Mouse (Mus musculus) MEL (cell line): Measurements from ENCODE around the gene Fars2. TPM values are rescaled to one million over a fixed set of nuclear protein-coding genes. Genes with fewer than 3 reads are reported as not detected.

ENCODE experiments used
- DNase-seq: peaks from one replicate; pipeline ENCODE4 v3.0.0; 2011; ENCODE audit warnings: low read depth, low spot score
- H3K27ac ChIP-seq: 2 replicates; pipeline ENCODE4 v1.5.1; 2012; ENCODE audit warnings: low read depth, mild to moderate bottlenecking, control low read depth, low read length, moderate library complexity; ENCODE audit not compliant: control insufficient read depth
- H3K27me3 ChIP-seq, 2 experiments: fragments of 150-350 bp in 1 of 2; sonication (generic) in 1 of 2; 2 replicates each; pipeline ENCODE4 v1.6.1; 2012; ENCODE audit warnings: low read length in 2 of 2, mild to moderate bottlenecking in 2 of 2, improper control_type of control experiment in 1 of 2, moderate library complexity in 1 of 2; ENCODE audit not compliant: insufficient read depth in 2 of 2, control insufficient read depth in 1 of 2
- H3K36me3 ChIP-seq, 2 experiments: 2 replicates each; pipeline ENCODE4 v1.6.1; 2012 to 2014; ENCODE audit warnings: low read length in 2 of 2, improper control_type of control experiment in 1 of 2, inconsistent platforms in 1 of 2, mild to moderate bottlenecking in 1 of 2; ENCODE audit not compliant: insufficient read depth in 2 of 2, control insufficient read depth in 1 of 2
- H3K4me1 ChIP-seq, 2 experiments: fragments of 150-350 bp in 1 of 2; sonication (generic) in 1 of 2; 2 replicates each; pipeline ENCODE4 v1.6.1; 2012; ENCODE audit warnings: low read length in 2 of 2, improper control_type of control experiment in 1 of 2, mild to moderate bottlenecking in 1 of 2; ENCODE audit not compliant: insufficient read depth in 2 of 2, control insufficient read depth in 1 of 2
- H3K4me3 ChIP-seq, 2 experiments: fragments of 150-350 bp in 1 of 2; sonication (generic) in 1 of 2; 2 replicates each; pipeline ENCODE4 v1.5.1; 2012; ENCODE audit warnings: low read depth in 2 of 2, low read length in 2 of 2, mild to moderate bottlenecking in 2 of 2, moderate library complexity in 2 of 2, control low read depth in 1 of 2, improper control_type of control experiment in 1 of 2; ENCODE audit not compliant: control insufficient read depth in 1 of 2, insufficient read depth in 1 of 2
- H3K79me2 ChIP-seq: 2 replicates; pipeline ENCODE4 v1.6.1; 2012; ENCODE audit warnings: mild to moderate bottlenecking, low read length, moderate library complexity; ENCODE audit not compliant: control insufficient read depth, poor library complexity, insufficient read depth
- H3K9ac ChIP-seq: 2 replicates; pipeline ENCODE4 v1.6.1; 2012; ENCODE audit warnings: low read depth, mild to moderate bottlenecking, control low read depth, low read length, moderate library complexity; ENCODE audit not compliant: control insufficient read depth, poor library complexity, severe bottlenecking
- H3K9me3 ChIP-seq: fragments of 150-350 bp; sonication (generic); replicated peaks from 2 replicates; pipeline ENCODE4 v1.6.1; 2012; ENCODE audit warnings: mild to moderate bottlenecking, low read length, improper control_type of control experiment, moderate library complexity; ENCODE audit not compliant: insufficient read depth
- CHD1 ChIP-seq: IDR thresholded peaks from 2 replicates; pipeline ENCODE4 v1.6.1; 2012; ENCODE audit warnings: low read depth, mild to moderate bottlenecking, inconsistent platforms, low read length, improper control_type of control experiment
- CTCF ChIP-seq, 3 experiments: IDR thresholded peaks in 2 of 3; conservative IDR thresholded peaks in 1 of 3; 2 replicates each; pipeline ENCODE4 v1.5.1; 2011 to 2012; ENCODE audit warnings: low read length in 3 of 3, low read depth in 2 of 3, mild to moderate bottlenecking in 2 of 3, improper control_type of control experiment in 1 of 3, inconsistent platforms in 1 of 3, mixed read lengths in 1 of 3, moderate library complexity in 1 of 3; ENCODE audit not compliant: control insufficient read depth in 1 of 3, insufficient read depth in 1 of 3, poor library complexity in 1 of 3, severe bottlenecking in 1 of 3
- EP300 ChIP-seq, 2 experiments: IDR thresholded peaks; 2 replicates each; pipeline ENCODE4 v1.6.1; 2011; ENCODE audit warnings: improper control_type of control experiment in 2 of 2, low read length in 2 of 2, low read depth in 1 of 2, mild to moderate bottlenecking in 1 of 2
- MAZ ChIP-seq: IDR thresholded peaks from 2 replicates; pipeline ENCODE4 v1.6.1; 2012; ENCODE audit warnings: low read depth, mild to moderate bottlenecking, inconsistent platforms, low read length, improper control_type of control experiment
- MXI1 ChIP-seq: IDR thresholded peaks from 2 replicates; pipeline ENCODE4 v1.6.1; 2011; ENCODE audit warnings: mild to moderate bottlenecking, low read depth, low read length, improper control_type of control experiment
- MYC ChIP-seq: IDR thresholded peaks from 2 replicates; pipeline ENCODE4 v1.6.1; 2011; ENCODE audit warnings: low read depth, mild to moderate bottlenecking, low read length, improper control_type of control experiment, moderate library complexity
- RAD21 ChIP-seq: IDR thresholded peaks from 2 replicates; pipeline ENCODE4 v1.6.1; 2011; ENCODE audit warnings: mild to moderate bottlenecking, low read depth, low read length, improper control_type of control experiment
- UBTF ChIP-seq: IDR thresholded peaks from 2 replicates; pipeline ENCODE4 v1.6.1; 2012; ENCODE audit warnings: low read depth, mild to moderate bottlenecking, inconsistent platforms, low read length, improper control_type of control experiment, moderate library complexity, borderline replicate concordance; ENCODE audit not compliant: insufficient read depth
- ZKSCAN1 ChIP-seq: IDR thresholded peaks from 2 replicates; pipeline ENCODE4 v1.6.1; 2012; ENCODE audit warnings: low read depth, mild to moderate bottlenecking, inconsistent platforms, low read length, improper control_type of control experiment, moderate library complexity
- polyA plus RNA-seq, 2 experiments: library from polyadenylated mRNA; stranded (reverse) in 1 of 2; unstranded in 1 of 2; fragments of >175 nt in 1 of 2; fragments of >200 nt in 1 of 2; gene quantifications; 2 replicates each; pipeline versions ENCODE4 v1.2.1 to v1.2.4; 2012; ENCODE audit warnings: low replicate concordance in 2 of 2, low read depth in 1 of 2; ENCODE audit not compliant: insufficient read length in 2 of 2, insufficient read depth in 1 of 2, missing spikeins in 1 of 2
- total RNA-seq: library from RNA; depleted of rRNA; stranded (reverse); fragments of 300-350 nt; gene quantifications from 2 replicates; pipeline ENCODE4 v1.2.3, GENCODE M21; 2012

The Fars2 gene
- total and polyA plus RNA-seq, 3 experiments, result 32.6 to 39.2 TPM; not detected in 1

DNA sequence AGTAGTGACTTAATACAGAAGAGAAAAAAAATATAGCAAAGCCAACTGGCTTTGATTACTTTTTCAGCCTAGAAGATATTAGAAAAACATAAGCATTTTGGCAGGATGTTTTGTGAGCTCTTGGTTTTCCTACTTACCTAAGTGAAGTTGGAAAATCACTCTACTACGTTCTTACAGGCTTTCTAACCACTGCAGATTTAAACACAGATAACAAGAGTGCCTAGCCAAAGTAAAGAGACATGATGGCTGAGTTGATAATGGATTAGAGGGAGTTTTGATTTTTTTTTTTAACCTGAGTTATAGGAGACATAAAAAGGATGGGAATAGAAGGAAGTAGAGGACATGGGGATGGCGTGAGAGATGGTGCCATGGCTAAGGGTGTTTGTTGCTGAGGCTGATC, 350.6 kb downstream of the Fars2 start:
- no peaks in the 10 kb centered on the region for H3K79me2 ChIP-seq
- no peak for TF ChIP-seq CTCF (IDR thresholded peaks at IDR 0.05 in 2 of 3, conservative IDR thresholded peaks at IDR 0.05 in 1 of 3; ENCODE audit: control insufficient read depth in 1 of 3, insufficient read depth in 1 of 3, low read depth in 2 of 3, low read length in 3 of 3, poor library complexity in 1 of 3, severe bottlenecking in 1 of 3)
- TF ChIP-seq UBTF, result no peak
- H3K9me3 ChIP-seq, result no peaks in the 10 kb centered on the region
- no peaks in the 10 kb centered on the region for H3K4me1 ChIP-seq
- no peak overlapping the region for H3K27ac ChIP-seq
- no peak for DNase-seq
- H3K27me3 ChIP-seq, result no peaks in the 10 kb centered on the region
- H3K9ac ChIP-seq, result no peak overlapping the region
- no peaks in the 10 kb centered on the region for H3K36me3 ChIP-seq
- H3K4me3 ChIP-seq, result no peak overlapping the region

DNA sequence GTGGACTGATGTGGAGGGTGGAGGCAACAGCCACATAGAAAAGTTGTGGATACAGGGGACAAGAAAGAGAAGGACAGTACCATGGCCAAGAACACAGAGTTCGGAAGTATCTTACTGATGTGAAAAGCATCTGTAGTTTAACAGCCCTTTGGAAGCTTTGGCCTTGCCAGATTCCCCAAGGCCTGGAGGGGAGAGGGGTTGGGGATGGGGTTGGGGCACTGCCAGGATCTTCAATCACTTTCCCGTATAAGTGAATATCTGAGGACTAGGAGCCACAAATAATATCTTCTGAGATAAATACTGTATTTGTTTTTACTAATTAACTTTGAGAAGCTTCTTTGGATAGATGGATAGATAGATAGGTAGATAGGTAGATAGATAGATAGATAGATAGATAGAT, 351.8 kb downstream of the Fars2 start:
- no peaks in the 10 kb centered on the region for H3K27me3 ChIP-seq
- H3K79me2 ChIP-seq, result no peaks in the 10 kb centered on the region
- no peak for DNase-seq
- no peak overlapping the region for H3K4me3 ChIP-seq
- H3K27ac ChIP-seq, result no peak overlapping the region
- no peaks in the 10 kb centered on the region for H3K9me3 ChIP-seq
- H3K9ac ChIP-seq, result no peak overlapping the region
- TF ChIP-seq EP300 (IDR thresholded peaks at IDR 0.05; ENCODE audit: low read depth in 1 of 2, low read length in 2 of 2) (no peak), CHD1 (no peak)
- TF ChIP-seq, all 39 proteins: peak for 0
- Histone ChIP-seq H3K4me1 (no peaks in the 10 kb centered on the region), H3K36me3 (no peaks in the 10 kb centered on the region)

DNA sequence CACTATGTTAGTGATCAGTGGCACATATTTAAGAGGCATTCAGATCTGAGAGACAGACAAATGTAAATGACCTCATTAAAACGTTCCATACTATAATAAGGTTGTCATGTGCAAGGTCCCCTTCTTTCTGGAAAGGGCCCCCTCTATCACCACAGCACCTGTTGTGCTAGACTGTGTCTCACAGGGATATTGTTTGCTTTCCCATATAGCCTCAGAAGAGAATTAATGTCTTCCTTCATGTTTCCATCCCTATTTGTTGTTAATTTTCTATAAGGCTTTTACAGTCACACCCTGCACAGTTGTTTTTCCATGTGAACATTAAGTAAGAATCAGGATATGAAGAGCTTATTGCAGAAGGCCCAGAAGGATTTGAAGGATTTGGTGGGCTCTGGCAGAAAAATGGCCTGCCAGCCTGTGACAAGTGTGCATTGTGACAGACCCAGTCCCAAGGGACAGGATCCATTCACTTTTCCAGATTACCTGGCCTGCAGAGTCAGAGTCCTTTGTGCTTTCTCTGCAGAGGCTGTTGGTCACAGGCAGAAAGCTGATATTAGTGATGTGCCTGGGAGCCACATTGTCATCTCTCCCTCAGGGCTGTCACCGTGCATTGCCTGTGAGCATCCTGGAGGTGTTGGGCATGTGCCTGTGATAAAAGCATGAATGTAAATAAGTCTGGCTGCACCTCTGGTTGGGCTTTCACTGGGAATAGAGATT, 352.4 kb downstream of the Fars2 start:
- no peak overlapping the region for H3K4me3 ChIP-seq
- no peak for TF ChIP-seq RAD21
- TF ChIP-seq MYC, result no peak
- no peak for TF ChIP-seq ZKSCAN1
- TF ChIP-seq MXI1, result no peak
- TF ChIP-seq MAZ, result no peak
- TF ChIP-seq CTCF (IDR thresholded peaks at IDR 0.05 in 2 of 3, conservative IDR thresholded peaks at IDR 0.05 in 1 of 3; ENCODE audit: control insufficient read depth in 1 of 3, insufficient read depth in 1 of 3, low read depth in 2 of 3, low read length in 3 of 3, poor library complexity in 1 of 3, severe bottlenecking in 1 of 3), result no peak
- TF ChIP-seq, all 39 proteins: peak for 0
- Histone ChIP-seq H3K27ac (no peak overlapping the region), H3K9me3 (no peaks in the 10 kb centered on the region), H3K36me3 (no peaks in the 10 kb centered on the region), H3K9ac (no peak overlapping the region), H3K27me3 (no peaks in the 10 kb centered on the region), H3K79me2 (no peaks in the 10 kb centered on the region), H3K4me1 (no peaks in the 10 kb centered on the region)
- no peak for DNase-seq
